Mouse (Mus musculus) retina, postnatal 1 day (tissue): ENCODE results near the gene Ninl.

Experiments
- DNase-seq: peaks from one replicate; pipeline ENCODE4 v3.0.0-alpha.2; 2012

Ninl gene

GRCm38 (mm10) chr2:150900341-150900740 is 138.8 kb downstream of the Ninl start:
- DNase-seq = no peak

DNA sequence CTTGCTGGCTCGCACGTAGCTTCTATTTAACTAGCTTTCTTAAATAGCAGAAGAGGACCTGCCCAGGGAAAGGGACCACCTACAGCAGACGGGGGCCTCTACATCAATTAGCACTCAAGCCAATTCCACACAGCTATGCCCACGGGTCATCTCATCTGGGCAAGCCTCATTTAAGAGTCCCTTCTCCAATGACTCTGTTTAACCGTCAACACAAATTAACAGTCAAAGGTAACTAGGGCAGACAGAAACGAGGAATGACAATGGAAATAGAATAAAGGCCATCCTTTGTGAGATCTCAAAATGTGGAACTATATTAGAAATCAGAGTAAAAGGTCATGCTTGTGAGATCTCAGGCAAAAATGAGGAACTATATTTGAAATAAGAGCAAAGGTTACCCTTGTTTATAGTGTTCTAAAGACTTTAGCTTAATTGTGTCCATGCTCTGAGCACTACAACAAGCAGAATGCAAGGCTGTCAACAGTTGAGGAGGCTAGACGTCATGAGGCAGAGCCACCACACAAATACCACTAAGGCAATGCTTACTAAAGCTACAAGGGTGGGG is 143.4 kb downstream of the Ninl start:
- DNase-seq = peak; percentile 86

- DNase-seq = no peak
Observed at GRCm38 (mm10) chr2:150894617-150895267, 144.4 kb downstream of the Ninl start.

GRCm38 (mm10) chr2:150887370-150887769 is 151.8 kb downstream of the Ninl start:
- DNase-seq = no peak

DNA sequence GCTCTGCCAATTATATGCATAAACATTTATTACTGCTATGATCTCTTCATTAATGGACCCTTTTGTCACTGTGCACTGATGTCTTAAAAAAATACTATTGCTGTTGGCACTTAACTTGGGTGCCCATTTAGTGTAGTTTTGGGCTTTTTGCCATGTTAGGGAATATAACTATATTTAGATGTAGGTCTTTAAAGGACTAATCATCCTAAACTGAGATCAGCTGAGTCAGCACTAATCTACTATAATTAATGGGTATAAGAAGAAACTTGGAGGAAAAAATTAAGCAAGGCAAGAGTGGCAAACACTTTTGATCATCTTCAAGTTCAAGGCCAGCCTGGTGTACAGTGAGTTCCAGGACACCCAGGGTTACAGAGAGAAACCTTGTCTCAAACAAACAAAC is 152.9 kb downstream of the Ninl start:
- no peak for DNase-seq

DNA sequence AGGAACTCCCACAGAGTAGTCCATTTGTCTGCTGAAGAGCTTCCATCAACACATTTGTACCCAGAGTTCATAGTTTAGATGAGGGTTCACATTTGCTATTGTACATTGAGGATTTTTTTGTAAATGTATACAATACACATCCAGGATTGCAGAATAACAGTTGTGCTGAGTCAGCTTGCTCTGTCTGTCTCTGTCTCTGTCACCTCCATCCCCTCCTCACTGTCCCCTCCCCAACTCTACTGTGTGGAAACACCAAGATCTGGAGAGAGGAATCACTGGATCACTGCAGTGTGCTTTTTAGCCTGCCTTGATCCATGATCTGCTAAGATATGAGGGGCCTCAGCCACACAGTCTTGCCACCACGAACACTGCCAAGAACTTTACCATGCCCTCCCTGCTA is 153.4 kb downstream of the Ninl start:
- DNase-seq = no peak

DNA sequence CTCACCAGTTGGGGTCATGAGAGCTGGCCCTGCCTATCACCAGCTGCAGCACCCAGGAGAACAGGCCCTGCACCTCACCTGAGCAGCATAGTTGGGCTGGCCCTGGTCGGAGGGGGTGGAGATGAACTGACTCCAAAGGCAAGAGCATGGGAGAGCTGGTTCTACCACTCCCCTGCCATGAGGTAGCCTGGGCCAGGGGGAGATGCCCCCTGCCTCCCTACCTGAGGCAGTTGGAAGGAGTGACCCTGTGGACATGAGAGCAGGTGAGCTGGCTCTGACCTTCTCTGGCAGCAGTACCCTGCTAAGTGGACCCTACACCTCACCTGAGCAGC is 154.4 kb downstream of the Ninl start:
- DNase-seq = no peak
